Mouse (Mus musculus) liver, embryonic 14.5 days (tissue): ENCODE data around the gene Ccdc13.

Experiments used
- CTCF ChIP-seq: IDR thresholded peaks from 2 replicates; pipeline ENCODE4 v1.5.1; 2016; ENCODE audit warnings: antibody characterized with exemption, low read depth, control low read depth
- EP300 ChIP-seq: IDR thresholded peaks from 2 replicates; pipeline ENCODE4 v1.6.1; 2016; ENCODE audit warnings: antibody characterized with exemption, low read depth

- TF ChIP-seq CTCF (no peak), EP300 (no peak)
These were observed 30.8 kb downstream of the Ccdc13 start for GRCm38 (mm10) chr9:121808511-121808910.
